Mouse (Mus musculus): ENCODE results near the gene Rpl13a.

Gene Rpl13a

DNA sequence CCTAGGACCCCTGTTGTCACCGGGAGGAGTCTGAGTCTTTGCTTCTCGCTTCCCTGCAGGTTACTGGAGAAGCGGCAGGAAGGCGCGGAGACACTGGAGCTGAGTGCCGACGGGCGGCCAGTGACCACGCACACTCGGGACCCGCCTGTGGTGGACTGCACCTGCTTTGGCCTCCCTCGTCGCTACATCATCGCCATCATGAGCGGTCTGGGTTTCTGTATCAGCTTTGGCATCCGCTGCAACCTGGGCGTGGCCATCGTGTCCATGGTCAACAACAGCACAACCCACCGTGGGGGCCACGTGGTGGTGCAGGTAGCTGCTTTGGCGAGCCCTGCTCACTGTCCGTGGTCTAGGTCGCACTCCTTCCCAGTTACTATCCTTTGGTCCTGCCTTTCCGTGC, 40.1 kb upstream of the Rpl13a start:
- peak overlapping the region; percentile 66 for H3K4me3 ChIP-seq (replicated peaks; ENCODE audit: low read length)
- peaks cover 84% of the 10 kb centered on the region for H3K4me1 ChIP-seq (replicated peaks; ENCODE audit: low read depth, low read length)
- no peak for TF ChIP-seq NANOG (IDR thresholded peaks at IDR 0.05; ENCODE audit: borderline replicate concordance, low read length)
- TF ChIP-seq CTCF (conservative IDR thresholded peaks at IDR 0.05; ENCODE audit: low read length) = no peak
- TF ChIP-seq POU5F1 (IDR thresholded peaks at IDR 0.05; ENCODE audit: borderline replicate concordance, low read length) = no peak
- peaks cover 5% of the 10 kb centered on the region; the same call in 1 of the 2 replicates for H3K36me3 ChIP-seq (ENCODE audit: insufficient read depth, low read length)
- H3K9me3 ChIP-seq (ENCODE audit: low read length) = peaks cover 13% of the 10 kb centered on the region
- H3K27me3 ChIP-seq (ENCODE audit: insufficient read depth, low read length) = peaks cover 80% of the 10 kb centered on the region

DNA sequence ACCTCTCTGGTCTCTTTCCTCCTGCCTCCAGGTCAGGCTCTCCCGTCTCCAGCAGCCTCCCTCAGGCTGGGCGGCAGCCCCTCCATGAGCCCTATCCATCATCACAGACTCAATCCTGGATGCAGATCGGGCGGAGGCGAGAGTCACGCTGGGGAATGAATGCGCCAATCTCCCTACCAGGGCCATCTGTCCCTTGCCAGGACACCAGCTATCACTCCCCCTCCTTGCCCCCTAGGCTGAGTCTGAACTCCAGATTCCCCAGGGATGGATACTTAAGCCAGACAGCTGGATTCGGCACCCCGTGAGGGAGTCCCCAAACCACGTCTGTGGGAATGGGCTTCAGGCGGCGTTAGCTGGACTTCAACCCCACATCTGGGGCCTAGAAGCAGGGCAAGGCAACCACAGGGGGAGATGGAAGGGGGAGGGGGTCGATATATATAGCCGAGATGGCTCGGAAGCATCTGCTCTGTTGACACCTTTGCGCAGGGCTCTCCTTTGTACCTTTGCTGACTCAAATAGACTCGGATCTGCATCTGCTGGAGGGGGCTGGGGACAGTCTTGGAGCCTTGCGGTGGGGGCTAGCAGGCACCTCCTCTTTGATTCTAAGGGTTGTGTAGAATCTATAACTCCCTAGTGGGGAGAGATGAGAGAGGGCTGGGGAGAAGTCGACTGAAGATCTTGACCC, 39.3 kb upstream of the Rpl13a start:
- Histone ChIP-seq H3K9me3 (ENCODE audit: low read length) (peaks cover 13% of the 10 kb centered on the region), H3K27me3 (ENCODE audit: insufficient read depth, low read length) (peaks cover 82% of the 10 kb centered on the region), H3K36me3 (ENCODE audit: insufficient read depth, low read length) (peaks cover 5% of the 10 kb centered on the region; the same call in 1 of the 2 replicates), H3K4me1 (replicated peaks; ENCODE audit: low read depth, low read length) (peaks cover 86% of the 10 kb centered on the region), H3K4me3 (replicated peaks; ENCODE audit: low read length) (peak overlapping the region; percentile 66)
- no peak for TF ChIP-seq POU5F1 (IDR thresholded peaks at IDR 0.05; ENCODE audit: borderline replicate concordance, low read length)
- no peak for TF ChIP-seq CTCF (conservative IDR thresholded peaks at IDR 0.05; ENCODE audit: low read length)
- TF ChIP-seq NANOG (IDR thresholded peaks at IDR 0.05; ENCODE audit: borderline replicate concordance, low read length) = no peak

DNA sequence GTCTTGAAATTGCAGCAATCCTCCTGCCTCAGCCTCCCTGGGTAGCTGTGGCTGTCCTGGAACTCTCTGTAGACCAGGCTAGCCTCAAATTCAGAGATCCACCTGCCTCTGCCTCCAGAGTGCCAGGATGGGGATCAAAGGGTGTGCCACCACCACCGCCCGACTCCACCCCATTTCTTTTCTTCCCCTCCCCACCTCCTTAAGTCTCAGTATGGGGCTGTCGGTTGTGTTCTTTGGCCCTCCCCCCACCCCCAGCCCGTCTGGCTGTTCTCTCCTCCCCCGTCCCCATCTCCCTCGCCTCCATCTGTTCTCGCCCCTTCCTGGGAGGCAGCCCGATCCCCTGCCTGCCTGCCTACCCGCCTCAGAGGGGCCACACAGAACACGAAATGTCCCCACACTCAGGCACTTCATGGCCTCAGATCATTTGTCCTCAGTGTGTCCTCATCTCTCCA, 38.4 kb upstream of the Rpl13a start:
- peaks cover 5% of the 10 kb centered on the region; the same call in 1 of the 2 replicates for H3K36me3 ChIP-seq (ENCODE audit: insufficient read depth, low read length)
- no peak for TF ChIP-seq NANOG (IDR thresholded peaks at IDR 0.05; ENCODE audit: borderline replicate concordance, low read length)
- no peak for TF ChIP-seq POU5F1 (IDR thresholded peaks at IDR 0.05; ENCODE audit: borderline replicate concordance, low read length)
- no peak for TF ChIP-seq CTCF (conservative IDR thresholded peaks at IDR 0.05; ENCODE audit: low read length)
- peaks cover 13% of the 10 kb centered on the region for H3K9me3 ChIP-seq (ENCODE audit: low read length)
- H3K27me3 ChIP-seq (ENCODE audit: insufficient read depth, low read length) = peaks cover 87% of the 10 kb centered on the region
- peaks cover 83% of the 10 kb centered on the region for H3K4me1 ChIP-seq (replicated peaks; ENCODE audit: low read depth, low read length)
- no peak overlapping the region; the same call in 1 of the 2 replicates for H3K4me3 ChIP-seq (replicated peaks; ENCODE audit: low read length)

DNA sequence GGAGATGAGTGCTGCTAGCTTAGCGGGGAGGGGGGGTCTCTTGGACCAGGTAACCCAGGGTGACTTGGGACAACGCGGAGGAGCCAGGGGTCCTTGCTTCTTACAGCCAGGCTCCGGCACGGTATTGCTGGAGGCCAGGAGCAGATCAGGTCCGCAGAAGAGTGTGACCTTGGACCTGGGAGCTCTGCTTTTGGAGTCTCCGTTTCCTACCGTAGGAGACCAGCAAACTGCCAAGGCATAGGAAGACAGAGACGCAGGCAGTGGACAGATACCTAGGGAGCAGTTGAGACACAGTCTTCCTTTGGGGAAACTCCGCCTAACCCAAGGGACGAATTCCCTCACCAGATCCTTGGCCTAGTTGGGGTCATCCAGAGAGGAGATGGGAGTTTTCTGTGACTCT, 37.1 kb upstream of the Rpl13a start:
- peaks cover 8% of the 10 kb centered on the region for H3K36me3 ChIP-seq (ENCODE audit: insufficient read depth, low read length)
- peaks cover 77% of the 10 kb centered on the region for H3K4me1 ChIP-seq (replicated peaks; ENCODE audit: low read depth, low read length)
- peaks cover 13% of the 10 kb centered on the region for H3K9me3 ChIP-seq (ENCODE audit: low read length)
- no peak overlapping the region for H3K4me3 ChIP-seq (replicated peaks; ENCODE audit: low read length)
- H3K27me3 ChIP-seq (ENCODE audit: insufficient read depth, low read length) = peaks cover 76% of the 10 kb centered on the region
- TF ChIP-seq POU5F1 (IDR thresholded peaks at IDR 0.05; ENCODE audit: borderline replicate concordance, low read length) (no peak), NANOG (IDR thresholded peaks at IDR 0.05; ENCODE audit: borderline replicate concordance, low read length) (no peak), CTCF (conservative IDR thresholded peaks at IDR 0.05; ENCODE audit: low read length) (no peak)

DNA sequence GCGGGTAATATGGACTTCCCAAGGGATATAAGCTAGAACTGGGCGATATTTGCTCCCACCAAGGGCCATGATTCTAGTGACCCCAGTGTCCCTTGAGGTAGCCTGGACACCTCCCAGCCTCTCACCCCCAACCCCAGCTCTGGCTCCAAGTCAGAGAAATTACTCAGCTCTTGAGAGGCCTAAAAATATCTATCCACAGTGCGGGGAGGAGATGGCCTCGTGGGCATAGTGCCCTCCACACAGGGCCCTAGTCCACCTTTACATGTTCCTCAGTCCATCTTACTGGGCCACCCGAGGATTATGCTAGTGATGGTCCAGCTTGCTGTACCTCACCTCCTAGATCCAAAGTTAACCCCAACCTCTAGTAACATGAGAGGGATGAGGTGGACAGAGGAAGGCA, 36.3 kb upstream of the Rpl13a start:
- Histone ChIP-seq H3K4me1 (replicated peaks; ENCODE audit: low read depth, low read length) (peaks cover 72% of the 10 kb centered on the region), H3K36me3 (ENCODE audit: insufficient read depth, low read length) (peaks cover 17% of the 10 kb centered on the region), H3K9me3 (ENCODE audit: low read length) (peaks cover 6% of the 10 kb centered on the region), H3K4me3 (replicated peaks; ENCODE audit: low read length) (peak overlapping the region; percentile 86; the same call in 1 of the 2 replicates), H3K27me3 (ENCODE audit: insufficient read depth, low read length) (peaks cover 67% of the 10 kb centered on the region)
- TF ChIP-seq NANOG (IDR thresholded peaks at IDR 0.05; ENCODE audit: borderline replicate concordance, low read length) = no peak

DNA sequence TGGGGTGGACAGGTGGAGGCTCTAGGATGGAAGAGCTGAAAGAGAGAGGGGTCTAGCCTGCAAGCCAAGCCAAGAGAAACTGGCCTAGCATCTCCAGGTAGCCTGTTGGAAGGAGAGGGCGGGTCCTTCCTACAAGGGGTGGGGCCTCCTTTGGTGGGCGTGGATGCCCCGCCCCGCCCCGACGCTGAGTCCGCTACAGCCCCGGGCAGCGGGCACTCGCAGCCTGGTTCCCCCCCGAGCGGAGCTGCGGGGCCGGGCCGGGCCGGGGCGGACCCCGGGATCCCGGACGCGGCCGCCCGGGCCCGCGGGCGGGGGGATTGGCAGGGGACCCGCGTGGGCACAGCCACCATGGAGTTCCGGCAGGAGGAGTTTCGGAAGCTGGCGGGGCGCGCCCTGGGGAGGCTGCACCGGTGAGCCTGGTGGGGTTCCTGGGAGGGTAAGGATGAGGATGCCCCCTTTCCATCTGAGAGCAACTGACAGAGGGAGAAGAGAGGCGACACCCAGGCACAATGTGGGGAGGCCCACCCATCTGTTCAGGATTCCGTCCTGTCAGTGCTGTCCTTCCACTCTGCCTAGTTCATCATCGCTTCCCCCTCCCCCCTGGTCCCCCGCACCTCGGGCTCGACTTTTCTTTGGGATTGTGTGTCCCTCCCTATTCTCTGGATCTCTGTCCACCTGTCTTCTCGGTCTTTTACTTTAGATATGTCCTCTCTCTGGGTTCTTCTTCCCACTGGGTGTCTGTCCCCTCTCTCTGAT, 35.4 kb upstream of the Rpl13a start, which contains the start of gene Slc17a7:
Gene Slc17a7, plus strand, starts transcription at position 215 of the 756 bp plus-strand sequence.
- peak within 1 kb of the TSS; percentile 86 for H3K4me3 ChIP-seq (replicated peaks; ENCODE audit: low read length)
- H3K36me3 ChIP-seq (ENCODE audit: insufficient read depth, low read length) = peaks cover 21% of the 10 kb centered on the region
- TF ChIP-seq NANOG (IDR thresholded peaks at IDR 0.05; ENCODE audit: borderline replicate concordance, low read length) = no peak
- no peak for TF ChIP-seq POU5F1 (IDR thresholded peaks at IDR 0.05; ENCODE audit: borderline replicate concordance, low read length)
- no peak for TF ChIP-seq CTCF (conservative IDR thresholded peaks at IDR 0.05; ENCODE audit: low read length)
- peaks cover 58% of the 10 kb centered on the region for H3K27me3 ChIP-seq (ENCODE audit: insufficient read depth, low read length)
- H3K9me3 ChIP-seq (ENCODE audit: low read length) = no peaks in the 10 kb centered on the region
- H3K4me1 ChIP-seq (replicated peaks; ENCODE audit: low read depth, low read length) = peaks cover 66% of the 10 kb centered on the region

DNA sequence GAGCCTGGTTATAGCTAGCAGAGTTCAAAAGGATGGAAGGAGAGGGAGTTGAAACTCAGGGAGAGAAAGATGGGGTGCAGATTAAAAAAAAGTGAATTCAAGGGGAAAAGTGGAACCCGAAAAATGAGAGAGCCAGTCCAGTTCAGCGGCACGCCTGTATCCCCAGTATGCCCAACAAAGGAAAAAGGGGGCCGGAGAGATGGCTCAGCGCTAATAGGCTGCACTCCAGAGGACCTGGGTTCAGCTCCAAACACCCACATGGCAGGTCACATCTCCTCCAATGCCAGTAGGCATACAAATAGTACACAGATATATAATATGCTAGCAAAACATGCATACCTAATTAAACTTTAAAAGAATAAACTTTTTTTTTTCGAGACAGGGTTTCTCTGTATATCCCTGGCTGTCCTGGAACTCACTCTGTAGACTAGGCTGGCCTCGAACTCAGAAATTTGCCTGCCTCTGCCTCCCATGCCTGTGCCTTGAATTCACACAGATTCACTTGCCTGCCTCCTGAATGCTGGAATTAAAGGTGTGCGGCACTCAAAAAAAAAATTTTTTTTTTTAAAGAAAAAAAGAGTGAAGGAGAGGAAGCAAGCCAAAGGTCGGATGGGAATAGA, 34.5 kb upstream of the Rpl13a start:
- Histone ChIP-seq H3K36me3 (ENCODE audit: insufficient read depth, low read length) (peaks cover 27% of the 10 kb centered on the region), H3K27me3 (ENCODE audit: insufficient read depth, low read length) (peaks cover 50% of the 10 kb centered on the region), H3K4me1 (replicated peaks; ENCODE audit: low read depth, low read length) (peaks cover 61% of the 10 kb centered on the region), H3K9me3 (ENCODE audit: low read length) (no peaks in the 10 kb centered on the region), H3K4me3 (replicated peaks; ENCODE audit: low read length) (peak overlapping the region; percentile 86; the same call in 1 of the 2 replicates)
- TF ChIP-seq CTCF (conservative IDR thresholded peaks at IDR 0.05; ENCODE audit: low read length) (no peak), POU5F1 (IDR thresholded peaks at IDR 0.05; ENCODE audit: borderline replicate concordance, low read length) (no peak), NANOG (IDR thresholded peaks at IDR 0.05; ENCODE audit: borderline replicate concordance, low read length) (no peak)

DNA sequence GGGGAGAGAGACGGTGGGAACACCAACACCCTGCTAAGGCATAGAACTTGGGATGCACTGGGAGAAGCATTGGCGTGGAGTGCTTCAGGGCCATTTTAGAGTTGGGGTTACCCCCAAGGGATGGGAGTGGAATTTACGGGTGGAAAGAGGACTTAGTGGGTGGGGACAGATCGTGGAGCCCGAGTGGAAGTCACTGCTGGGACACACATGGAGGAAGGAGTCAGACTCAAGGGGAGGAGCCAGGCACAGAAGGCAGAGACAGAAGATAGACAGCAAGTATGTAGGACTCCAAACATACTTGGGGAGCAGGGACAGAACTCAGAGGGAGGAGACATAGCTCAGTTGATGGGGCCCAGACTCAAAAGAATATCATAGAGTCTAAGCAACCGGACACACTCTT, 34.0 kb upstream of the Rpl13a start:
- no peaks in the 10 kb centered on the region for H3K9me3 ChIP-seq (ENCODE audit: low read length)
- peak overlapping the region; percentile 62 for H3K4me3 ChIP-seq (replicated peaks; ENCODE audit: low read length)
- TF ChIP-seq NANOG (IDR thresholded peaks at IDR 0.05; ENCODE audit: borderline replicate concordance, low read length) (no peak), CTCF (conservative IDR thresholded peaks at IDR 0.05; ENCODE audit: low read length) (no peak), POU5F1 (IDR thresholded peaks at IDR 0.05; ENCODE audit: borderline replicate concordance, low read length) (no peak)
- peaks cover 33% of the 10 kb centered on the region for H3K36me3 ChIP-seq (ENCODE audit: insufficient read depth, low read length)
- H3K27me3 ChIP-seq (ENCODE audit: insufficient read depth, low read length) = peaks cover 44% of the 10 kb centered on the region
- H3K4me1 ChIP-seq (replicated peaks; ENCODE audit: low read depth, low read length) = peaks cover 55% of the 10 kb centered on the region
